Mouse (Mus musculus) left cerebral cortex, postnatal 36 days (tissue): ENCODE data around the gene Sec14l3. TPM values are rescaled to one million over a fixed set of nuclear protein-coding genes. Genes with fewer than 3 reads are reported as not detected.
"Not testable (repeated sequence)": the region's sequence is repeated elsewhere in the genome, so short reads cannot be mapped to it uniquely, and the experiment has no call there.

Experiments
- DNase-seq, 2 experiments: peaks; one replicate each; pipeline ENCODE4 v3.0.0; 2021 to 2022; ENCODE audit warnings: low spot score in 2 of 2, mixed read lengths in 1 of 2
- intact Hi-C: fragments of 180-260 bp; cut with DNase I; formaldehyde crosslinking; loops from one replicate; pipeline ENCODE4 v1.15.1; 2025
- total RNA-seq, 2 experiments: library from RNA; stranded (reverse); gene quantifications; 2 replicates each; pipeline ENCODE4 v1.2.3; 2021

The Sec14l3 gene
- total RNA-seq = 1 to 10 TPM in 1 of 2 experiments, under 1 TPM in 1; 0.52 to 1.5 TPM

GRCm38 (mm10) chr11:4064627-4065122 is at the start of gene Sec14l3:
Gene Sec14l3, plus strand, starts transcription at chr11:4064841.
- no peak for DNase-seq
- intact Hi-C loops = no loop called here

GRCm38 (mm10) chr11:4015796-4016195 is 48.8 kb upstream of the Sec14l3 start:
- intact Hi-C loops, DNase-seq: not testable (repeated sequence)

- intact Hi-C loops, DNase-seq: not testable (repeated sequence)
These were observed 42.5 kb upstream of the Sec14l3 start for GRCm38 (mm10) chr11:4022111-4022510.

GRCm38 (mm10) chr11:4023321-4023720 is 41.3 kb upstream of the Sec14l3 start:
- no peak for DNase-seq
- intact Hi-C loops = no loop called here

- intact Hi-C loops = no loop called here
- DNase-seq = no peak
These were observed 37.6 kb upstream of the Sec14l3 start for GRCm38 (mm10) chr11:4027066-4027465.

- peak; percentile 35 to 56 for DNase-seq
- intact Hi-C loops = no loop called here
These were observed 36.9 kb upstream of the Sec14l3 start for GRCm38 (mm10) chr11:4027561-4028334.

- intact Hi-C loops = no loop called here
- DNase-seq = no peak
These were observed 35.3 kb upstream of the Sec14l3 start for GRCm38 (mm10) chr11:4029343-4029742.

- no peak for DNase-seq
- intact Hi-C loops = loop anchor here (5.0 kb wide), 1 partner anchor 716 kb away; the partner anchor contains the start of gene Cabp7
These were observed 33.3 kb upstream of the Sec14l3 start, which contains the start of gene Sec14l4 for GRCm38 (mm10) chr11:4031126-4031941. Gene Sec14l4, plus strand, starts transcription at chr11:4031462.

- intact Hi-C loops = loop anchor here (5.0 kb wide), 1 partner anchor 715 kb away; the partner anchor contains the start of gene Cabp7
These were observed 32.7 kb upstream of the Sec14l3 start for GRCm38 (mm10) chr11:4031961-4032360.

GRCm38 (mm10) chr11:4033471-4033870 is 31.2 kb upstream of the Sec14l3 start:
- no peak for DNase-seq

More at GRCm38 (mm10) chr11:4031961-4032360, 32.7 kb upstream of the Sec14l3 start:
- DNase-seq = no peak

GRCm38 (mm10) chr11:4034169-4034568 is 30.5 kb upstream of the Sec14l3 start:
- DNase-seq = no peak
- intact Hi-C loops = loop anchor here (5.0 kb wide), 1 partner anchor 713 kb away; the partner anchor contains the start of gene Cabp7

More at GRCm38 (mm10) chr11:4033471-4033870, 31.2 kb upstream of the Sec14l3 start:
- intact Hi-C loops = loop anchor here (5.0 kb wide), 1 partner anchor 714 kb away; the partner anchor contains the start of gene Cabp7

- intact Hi-C loops = no loop called here
- DNase-seq = no peak
These were observed 29.3 kb upstream of the Sec14l3 start for GRCm38 (mm10) chr11:4035116-4035892.

- DNase-seq = no peak
- intact Hi-C loops = no loop called here
These were observed 28.7 kb upstream of the Sec14l3 start for GRCm38 (mm10) chr11:4035916-4036315.

GRCm38 (mm10) chr11:4036365-4037084 is 28.1 kb upstream of the Sec14l3 start:
- intact Hi-C loops = no loop called here
- DNase-seq = no peak

GRCm38 (mm10) chr11:4039951-4040350 is 24.7 kb upstream of the Sec14l3 start:
- no peak for DNase-seq
- intact Hi-C loops = no loop called here

- intact Hi-C loops = no loop called here
- no peak for DNase-seq
These were observed 23.5 kb upstream of the Sec14l3 start for GRCm38 (mm10) chr11:4041123-4041625.

- DNase-seq = no peak
- intact Hi-C loops = no loop called here
These were observed 21.6 kb upstream of the Sec14l3 start for GRCm38 (mm10) chr11:4043081-4043480.

- DNase-seq = no peak
- intact Hi-C loops = no loop called here
These were observed 18.1 kb upstream of the Sec14l3 start for GRCm38 (mm10) chr11:4046526-4046925.
